Mouse (Mus musculus): ENCODE data around the gene Pcsk5. TPM values are rescaled to one million over a fixed set of nuclear protein-coding genes. Genes with fewer than 3 reads are reported as not detected.

Gene Pcsk5
- polyA plus RNA-seq, 1 experiment, result 32.8 TPM

- no peak overlapping the region for H3K27ac ChIP-seq (ENCODE audit: insufficient read depth, low read depth, low read length)
- peaks cover 5% of the 10 kb centered on the region; the same call in 1 of the 2 replicates for H3K4me1 ChIP-seq (ENCODE audit: control insufficient read depth, insufficient read depth, insufficient read length, low read length)
- H3K27me3 ChIP-seq (ENCODE audit: control insufficient read depth, insufficient read depth, low read length), result no peaks in the 10 kb centered on the region
- no peaks in the 10 kb centered on the region; the same call in 1 of the 2 replicates for H3K36me3 ChIP-seq (ENCODE audit: control insufficient read depth, insufficient read depth, low read length)
- H3K4me3 ChIP-seq (ENCODE audit: low read depth, low read length), result no peak overlapping the region
- TF ChIP-seq CTCF (IDR thresholded peaks at IDR 0.05; ENCODE audit: extremely low read depth, insufficient read length, insufficient replicate concordance, low read depth, low read length), result no peak
- no peak for TF ChIP-seq POLR2A (IDR thresholded peaks at IDR 0.05; ENCODE audit: low read depth, low read length)
Observed at GRCm38 (mm10) chr19:17834894-17835293, 2.5 kb downstream of the Pcsk5 start.

- WGBS, result 74% methylated on average over 2 of the region's 2 CpGs
Observed at GRCm38 (mm10) chr19:17831376-17831775, 6.1 kb downstream of the Pcsk5 start.

GRCm38 (mm10) chr19:17828414-17828813 is 9.0 kb downstream of the Pcsk5 start:
- Histone ChIP-seq H3K36me3 (ENCODE audit: control insufficient read depth, insufficient read depth, low read length) (no peaks in the 10 kb centered on the region; the same call in 1 of the 2 replicates), H3K27me3 (ENCODE audit: control insufficient read depth, insufficient read depth, low read length) (no peaks in the 10 kb centered on the region), H3K4me1 (ENCODE audit: control insufficient read depth, insufficient read depth, insufficient read length, low read length) (peaks cover 12% of the 10 kb centered on the region; the same call in 1 of the 2 replicates), H3K27ac (ENCODE audit: insufficient read depth, low read depth, low read length) (peak overlapping the region; percentile 33; the same call in 1 of the 2 replicates), H3K4me3 (ENCODE audit: low read depth, low read length) (no peak overlapping the region)
- no peak for TF ChIP-seq CTCF (IDR thresholded peaks at IDR 0.05; ENCODE audit: extremely low read depth, insufficient read length, insufficient replicate concordance, low read depth, low read length)
- WGBS, result 39% methylated on average over 8 of the region's 8 CpGs

More at GRCm38 (mm10) chr19:17831376-17831775, 6.1 kb downstream of the Pcsk5 start:
- Histone ChIP-seq H3K4me3 (ENCODE audit: low read depth, low read length) (no peak overlapping the region), H3K36me3 (ENCODE audit: control insufficient read depth, insufficient read depth, low read length) (no peaks in the 10 kb centered on the region; the same call in 1 of the 2 replicates), H3K27me3 (ENCODE audit: control insufficient read depth, insufficient read depth, low read length) (no peaks in the 10 kb centered on the region), H3K4me1 (ENCODE audit: control insufficient read depth, insufficient read depth, insufficient read length, low read length) (peaks cover 12% of the 10 kb centered on the region; the same call in 1 of the 2 replicates), H3K27ac (ENCODE audit: insufficient read depth, low read depth, low read length) (no peak overlapping the region)
- TF ChIP-seq CTCF (IDR thresholded peaks at IDR 0.05; ENCODE audit: extremely low read depth, insufficient read length, insufficient replicate concordance, low read depth, low read length) (no peak), POLR2A (IDR thresholded peaks at IDR 0.05; ENCODE audit: low read depth, low read length) (no peak)

- Histone ChIP-seq H3K36me3 (ENCODE audit: control insufficient read depth, insufficient read depth, low read length) (no peaks in the 10 kb centered on the region), H3K27ac (ENCODE audit: insufficient read depth, low read depth, low read length) (no peak overlapping the region), H3K4me3 (ENCODE audit: low read depth, low read length) (no peak overlapping the region), H3K27me3 (ENCODE audit: control insufficient read depth, insufficient read depth, low read length) (no peaks in the 10 kb centered on the region), H3K4me1 (ENCODE audit: control insufficient read depth, insufficient read depth, insufficient read length, low read length) (peaks cover 15% of the 10 kb centered on the region; the same call in 1 of the 2 replicates)
- WGBS, result 24% methylated on average over 3 of the region's 3 CpGs
- TF ChIP-seq CTCF (IDR thresholded peaks at IDR 0.05; ENCODE audit: extremely low read depth, insufficient read length, insufficient replicate concordance, low read depth, low read length) (no peak), POLR2A (IDR thresholded peaks at IDR 0.05; ENCODE audit: low read depth, low read length) (no peak)
Observed at GRCm38 (mm10) chr19:17826694-17827093, 10.7 kb downstream of the Pcsk5 start.

- peaks cover 17% of the 10 kb centered on the region; the same call in 1 of the 2 replicates for H3K4me1 ChIP-seq (ENCODE audit: control insufficient read depth, insufficient read depth, insufficient read length, low read length)
- H3K27ac ChIP-seq (ENCODE audit: insufficient read depth, low read depth, low read length), result no peak overlapping the region
- TF ChIP-seq CTCF (IDR thresholded peaks at IDR 0.05; ENCODE audit: extremely low read depth, insufficient read length, insufficient replicate concordance, low read depth, low read length), result no peak
- TF ChIP-seq POLR2A (IDR thresholded peaks at IDR 0.05; ENCODE audit: low read depth, low read length), result no peak
- WGBS, result 93% methylated on average over 2 of the region's 2 CpGs
- H3K4me3 ChIP-seq (ENCODE audit: low read depth, low read length), result no peak overlapping the region
- H3K36me3 ChIP-seq (ENCODE audit: control insufficient read depth, insufficient read depth, low read length), result peaks cover 1% of the 10 kb centered on the region
- H3K27me3 ChIP-seq (ENCODE audit: control insufficient read depth, insufficient read depth, low read length), result no peaks in the 10 kb centered on the region
Observed at GRCm38 (mm10) chr19:17820046-17820445, 17.4 kb downstream of the Pcsk5 start.

GRCm38 (mm10) chr19:17819081-17819480 is 18.4 kb downstream of the Pcsk5 start:
- Histone ChIP-seq H3K27ac (ENCODE audit: insufficient read depth, low read depth, low read length) (no peak overlapping the region), H3K4me3 (ENCODE audit: low read depth, low read length) (no peak overlapping the region), H3K27me3 (ENCODE audit: control insufficient read depth, insufficient read depth, low read length) (no peaks in the 10 kb centered on the region), H3K36me3 (ENCODE audit: control insufficient read depth, insufficient read depth, low read length) (peaks cover 1% of the 10 kb centered on the region), H3K4me1 (ENCODE audit: control insufficient read depth, insufficient read depth, insufficient read length, low read length) (peaks cover 23% of the 10 kb centered on the region)
- WGBS, result 77% methylated on average over 5 of the region's 5 CpGs
- no peak for TF ChIP-seq POLR2A (IDR thresholded peaks at IDR 0.05; ENCODE audit: low read depth, low read length)
- no peak for TF ChIP-seq CTCF (IDR thresholded peaks at IDR 0.05; ENCODE audit: extremely low read depth, insufficient read length, insufficient replicate concordance, low read depth, low read length)

- WGBS, result 21% methylated on average over 3 of the region's 3 CpGs
- peaks cover 1% of the 10 kb centered on the region; the same call in 1 of the 2 replicates for H3K36me3 ChIP-seq (ENCODE audit: control insufficient read depth, insufficient read depth, low read length)
- no peak overlapping the region for H3K27ac ChIP-seq (ENCODE audit: insufficient read depth, low read depth, low read length)
- no peak for TF ChIP-seq CTCF (IDR thresholded peaks at IDR 0.05; ENCODE audit: extremely low read depth, insufficient read length, insufficient replicate concordance, low read depth, low read length)
- TF ChIP-seq POLR2A (IDR thresholded peaks at IDR 0.05; ENCODE audit: low read depth, low read length), result no peak
- no peaks in the 10 kb centered on the region for H3K27me3 ChIP-seq (ENCODE audit: control insufficient read depth, insufficient read depth, low read length)
- H3K4me1 ChIP-seq (ENCODE audit: control insufficient read depth, insufficient read depth, insufficient read length, low read length), result peaks cover 21% of the 10 kb centered on the region
- H3K4me3 ChIP-seq (ENCODE audit: low read depth, low read length), result no peak overlapping the region
Observed at GRCm38 (mm10) chr19:17815062-17815461, 22.4 kb downstream of the Pcsk5 start.
